Mouse (Mus musculus) CH12.LX (cell line): ENCODE data around the gene Dag1. TPM values are rescaled to one million over a fixed set of nuclear protein-coding genes. Genes with fewer than 3 reads are reported as not detected.

Experiments
- DNase-seq: peaks from one replicate; pipeline ENCODE4 v3.0.0-alpha.2; 2013; ENCODE audit errors: extremely low read depth
- H3K27ac ChIP-seq: 2 replicates; pipeline ENCODE4 v1.5.1; 2012; ENCODE audit warnings: low read depth, mild to moderate bottlenecking, control low read depth, moderate library complexity; ENCODE audit not compliant: insufficient read depth
- H3K27me3 ChIP-seq: replicated peaks from 2 replicates; pipeline ENCODE3; 2012; ENCODE audit warnings: inconsistent platforms
- H3K36me3 ChIP-seq, 2 experiments: replicated peaks in 1 of 2; 2 replicates each; pipeline versions ENCODE3 to v1.6.1; 2012; ENCODE audit warnings: inconsistent platforms in 1 of 2, low read length in 1 of 2, mild to moderate bottlenecking in 1 of 2, mixed read lengths in 1 of 2, moderate library complexity in 1 of 2; ENCODE audit not compliant: control insufficient read depth in 1 of 2, insufficient read depth in 1 of 2
- H3K4me1 ChIP-seq, 2 experiments: 2 replicates each; pipeline ENCODE4 v1.6.1; 2012; ENCODE audit warnings: inconsistent platforms in 1 of 2, moderate library complexity in 1 of 2; ENCODE audit not compliant: insufficient read depth in 2 of 2, control insufficient read depth in 1 of 2
- H3K4me2 ChIP-seq: 2 replicates; pipeline ENCODE4 v1.6.1; 2012; ENCODE audit warnings: low read depth, mild to moderate bottlenecking, control low read depth; ENCODE audit not compliant: poor library complexity, insufficient read depth, severe bottlenecking
- H3K4me3 ChIP-seq, 3 experiments: fragments of 150-350 bp in 1 of 3; sonication (generic) in 1 of 3; replicated peaks in 1 of 3; 2 replicates each; pipeline versions ENCODE3 to v1.5.1; 2011 to 2012; ENCODE audit warnings: low read depth in 2 of 3, low read length in 2 of 3, mild to moderate bottlenecking in 2 of 3, moderate library complexity in 2 of 3, control low read depth in 1 of 3, improper control_type of control experiment in 1 of 3, inconsistent platforms in 1 of 3, mixed read lengths in 1 of 3; ENCODE audit not compliant: poor library complexity in 1 of 3
- H3K79me2 ChIP-seq: replicated peaks from 2 replicates; pipeline ENCODE4 v1.6.1; 2012; ENCODE audit warnings: mild to moderate bottlenecking, moderate library complexity; ENCODE audit not compliant: control insufficient read depth, poor library complexity, insufficient read depth, severe bottlenecking; ENCODE audit errors: extremely low read depth
- H3K9ac ChIP-seq: 2 replicates; pipeline ENCODE4 v1.6.1; 2012; ENCODE audit warnings: low read depth, mild to moderate bottlenecking, control low read depth, moderate library complexity; ENCODE audit not compliant: insufficient read depth
- H3K9me3 ChIP-seq: replicated peaks from 2 replicates; pipeline ENCODE3; 2012; ENCODE audit warnings: low read length, inconsistent platforms, mixed read lengths
- E2F4 ChIP-seq: IDR thresholded peaks from 2 replicates; pipeline ENCODE4 v1.6.1; 2011; ENCODE audit warnings: low read depth, low read length, improper control_type of control experiment; ENCODE audit not compliant: insufficient replicate concordance
- EP300 ChIP-seq: IDR thresholded peaks from 2 replicates; pipeline ENCODE4 v1.6.1; 2011; ENCODE audit warnings: low read length, improper control_type of control experiment
- ETS1 ChIP-seq: conservative IDR thresholded peaks from 2 replicates; pipeline ENCODE4 v1.6.1; 2012; ENCODE audit warnings: low read depth, mild to moderate bottlenecking, inconsistent platforms, low read length, improper control_type of control experiment, moderate library complexity
- IRF4 ChIP-seq: IDR thresholded peaks from 2 replicates; pipeline ENCODE4 v1.6.1; 2014; ENCODE audit warnings: low read depth, mild to moderate bottlenecking, inconsistent platforms, low read length, improper control_type of control experiment
- JUND ChIP-seq: conservative IDR thresholded peaks from 2 replicates; pipeline ENCODE4 v1.6.1; 2011; ENCODE audit warnings: low read depth, low read length, improper control_type of control experiment
- KAT2A ChIP-seq: IDR thresholded peaks from 2 replicates; pipeline ENCODE4 v1.6.1; 2012; ENCODE audit warnings: low read length, improper control_type of control experiment, inconsistent platforms; ENCODE audit not compliant: insufficient replicate concordance
- MAX ChIP-seq: IDR thresholded peaks from 2 replicates; pipeline ENCODE4 v1.6.1; 2011; ENCODE audit warnings: low read length, improper control_type of control experiment
- MEF2A ChIP-seq: IDR thresholded peaks from 2 replicates; pipeline ENCODE4 v1.6.1; 2014; ENCODE audit warnings: low read depth, mild to moderate bottlenecking, inconsistent platforms, low read length, improper control_type of control experiment, borderline replicate concordance
- MXI1 ChIP-seq: IDR thresholded peaks from 2 replicates; pipeline ENCODE4 v1.6.1; 2011; ENCODE audit warnings: mild to moderate bottlenecking, low read depth, low read length, improper control_type of control experiment
- NELFE ChIP-seq: IDR thresholded peaks from 2 replicates; pipeline ENCODE4 v1.6.1; 2011; ENCODE audit warnings: low read depth, low read length, improper control_type of control experiment
- NRF1 ChIP-seq: IDR thresholded peaks from 2 replicates; pipeline ENCODE4 v1.6.1; 2014; ENCODE audit warnings: low read depth, mild to moderate bottlenecking, inconsistent platforms, low read length, improper control_type of control experiment, moderate library complexity
- SIN3A ChIP-seq: IDR thresholded peaks from 2 replicates; pipeline ENCODE4 v1.6.1; 2012; ENCODE audit warnings: low read length, improper control_type of control experiment, inconsistent platforms
- TCF12 ChIP-seq: IDR thresholded peaks from 2 replicates; pipeline ENCODE4 v1.6.1; 2014; ENCODE audit warnings: low read depth, mild to moderate bottlenecking, inconsistent platforms, low read length, improper control_type of control experiment
- UBTF ChIP-seq: IDR thresholded peaks from 2 replicates; pipeline ENCODE4 v1.6.1; 2012; ENCODE audit warnings: low read depth, mild to moderate bottlenecking, inconsistent platforms, low read length, improper control_type of control experiment, moderate library complexity
- ZMIZ1 ChIP-seq: IDR thresholded peaks from 2 replicates; pipeline ENCODE4 v1.6.1; 2012; ENCODE audit warnings: low read depth, mild to moderate bottlenecking, inconsistent platforms, low read length, improper control_type of control experiment
- ZNF384 ChIP-seq: IDR thresholded peaks from 2 replicates; pipeline ENCODE4 v1.6.1; 2012; ENCODE audit warnings: low read depth, low read length, improper control_type of control experiment, inconsistent platforms
- dilution Hi-C: fragments of 300-500 bp; cut with MboI; formaldehyde crosslinking; loops from 2 replicates; pipeline ENCODE4 v1.14.3; 2020; ENCODE audit warnings: low sequenced_read_pairs; ENCODE audit not compliant: extremely low pct_unique_long_range_greater_than_20kb, extremely low pct_ligation_motif_present
- in situ Hi-C: fragments of 300-500 bp; cut with MboI; formaldehyde crosslinking; loops from 3 replicates; pipeline ENCODE4 v1.14.3; 2019; ENCODE audit warnings: low sequenced_read_pairs, low pct_ligation_motif_present, low pct_unique_long_range_greater_than_20kb, mixed read lengths
- polyA plus RNA-seq: library from polyadenylated mRNA; unstranded; fragments of >175 nt; gene quantifications from 2 replicates; pipeline ENCODE4 v1.2.1, GENCODE M21; 2012; ENCODE audit warnings: low read depth; ENCODE audit not compliant: insufficient read length
- total RNA-seq, 2 experiments: library from RNA; depleted of rRNA; stranded (reverse); fragments of 300-350 nt in 1 of 2; fragments of >200 nt in 1 of 2; gene quantifications; 2 replicates each; pipeline ENCODE4 v1.2.3; 2012 to 2014

The Dag1 gene
- total and polyA plus RNA-seq, 3 experiments = 1.7 to 5.7 (median 3.9) TPM

DNA sequence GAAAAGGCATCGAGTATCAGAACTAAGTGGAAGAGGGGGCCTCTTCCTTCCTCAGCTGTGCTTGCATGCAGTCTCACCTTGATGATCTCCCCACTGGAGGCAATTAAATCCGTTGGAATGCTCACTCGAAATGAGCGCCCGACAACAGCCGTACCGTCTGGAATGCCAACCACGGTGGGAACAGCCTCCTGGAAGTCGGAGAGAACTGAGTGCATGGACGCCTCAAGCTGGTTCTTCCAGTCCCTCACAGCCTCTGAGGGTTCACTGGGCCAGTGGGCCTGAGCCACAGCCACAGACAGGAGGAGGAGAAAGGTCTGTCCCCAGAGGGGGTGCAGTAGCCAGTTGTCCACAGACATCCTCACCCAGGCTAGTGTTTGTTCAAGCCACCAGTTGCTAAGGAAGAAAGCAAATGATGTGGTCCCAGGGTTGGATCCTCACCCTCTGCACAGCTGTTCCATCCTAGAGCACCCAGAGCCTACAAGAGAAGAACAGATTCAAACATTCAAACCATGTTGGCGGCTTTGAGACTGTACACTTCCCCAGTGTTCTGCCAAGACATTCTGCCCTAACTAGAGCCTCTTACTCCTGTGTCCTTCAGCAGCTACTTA, 45.7 kb downstream of the Dag1 start:
- dilution Hi-C loops = no loop called here
- no peaks in the 10 kb centered on the region for H3K79me2 ChIP-seq
- 0 out of 2 replicates have a peak overlapping the region, but pooled peaks have one; percentile 49 for H3K4me2 ChIP-seq
- H3K4me1 ChIP-seq = peaks cover 7 to 41% of the 10 kb centered on the region in 2 experiments
- H3K27ac ChIP-seq = no peak overlapping the region
- no peak overlapping the region for H3K4me3 ChIP-seq
- TF ChIP-seq SIN3A = peak; percentile 39; the same call in 1 of the 2 replicates
- TF ChIP-seq MAX = no peak
- TF ChIP-seq, all 38 proteins: peak for 1
- no peak for DNase-seq
- H3K9ac ChIP-seq = no peak overlapping the region
- no peaks in the 10 kb centered on the region for H3K27me3 ChIP-seq
- H3K36me3 ChIP-seq = peaks cover 0 to 7% of the 10 kb centered on the region in 2 experiments
- in situ Hi-C loops = no loop called here
- no peaks in the 10 kb centered on the region for H3K9me3 ChIP-seq

DNA sequence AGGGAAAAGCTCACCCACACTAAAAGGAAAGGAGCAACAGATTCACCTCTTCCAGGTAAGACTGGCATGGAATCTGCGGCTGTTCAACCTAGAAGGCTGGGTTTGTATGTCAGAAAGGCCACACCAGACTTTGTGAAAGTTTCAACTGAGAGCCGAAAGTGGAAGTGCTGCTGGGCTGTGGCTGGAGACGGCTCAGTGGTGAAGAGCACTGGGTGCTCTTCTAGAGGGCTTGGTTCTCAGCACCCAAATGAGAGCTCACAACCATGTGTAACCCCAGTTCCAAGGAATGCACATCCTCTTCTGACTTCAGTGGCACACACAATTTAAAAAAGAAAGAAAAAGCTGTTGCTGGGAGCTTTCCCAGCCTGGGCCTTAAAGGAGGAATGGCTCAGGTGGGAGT, 46.4 kb downstream of the Dag1 start:
- DNase-seq = peak; percentile 39
- H3K4me2 ChIP-seq = peak overlapping the region; percentile 49
- no peak overlapping the region for H3K9ac ChIP-seq
- dilution Hi-C loops (no loop called here), in situ Hi-C loops (no loop called here)
- H3K36me3 ChIP-seq = peaks cover 0 to 7% of the 10 kb centered on the region in 2 experiments
- TF ChIP-seq MXI1 = no peak
- 0 out of 2 replicates have a peak, but pooled peaks have one; percentile 18 for TF ChIP-seq EP300
- peak; percentile 42; the same call in 1 of the 2 replicates for TF ChIP-seq IRF4
- H3K27me3 ChIP-seq = no peaks in the 10 kb centered on the region
- peaks cover 7 to 41% of the 10 kb centered on the region in 2 experiments for H3K4me1 ChIP-seq
- H3K79me2 ChIP-seq = no peaks in the 10 kb centered on the region
- H3K27ac ChIP-seq = no peak overlapping the region
- no peak overlapping the region for H3K4me3 ChIP-seq
- H3K9me3 ChIP-seq = no peaks in the 10 kb centered on the region

GRCm38 (mm10) chr9:108213105-108213504, 50.7 kb downstream of the Dag1 start:
- no peak overlapping the region for H3K27ac ChIP-seq
- peaks cover 11 to 23% of the 10 kb centered on the region in 2 experiments for H3K36me3 ChIP-seq
- H3K4me2 ChIP-seq = no peak overlapping the region
- no peaks in the 10 kb centered on the region for H3K27me3 ChIP-seq
- H3K9me3 ChIP-seq = no peaks in the 10 kb centered on the region
- H3K4me1 ChIP-seq = peaks cover 5 to 19% of the 10 kb centered on the region in 2 experiments
- dilution Hi-C loops = no loop called here
- no peaks in the 10 kb centered on the region for H3K79me2 ChIP-seq
- TF ChIP-seq MXI1 (no peak), JUND (no peak), MEF2A (no peak), E2F4 (no peak), SIN3A (no peak), NRF1 (no peak), ZNF384 (no peak), ZMIZ1 (no peak), TCF12 (no peak), UBTF (no peak), KAT2A (no peak), ETS1 (no peak), EP300 (no peak), IRF4 (no peak), NELFE (no peak)
- TF ChIP-seq, all 38 proteins: peak for 0
- no peak for DNase-seq
- no peak overlapping the region for H3K4me3 ChIP-seq
- in situ Hi-C loops = no loop called here
- H3K9ac ChIP-seq = no peak overlapping the region
